Mouse (Mus musculus) neural tube, embryonic 13.5 days (tissue): Measurements from ENCODE around the gene Mtg1. TPM values are rescaled to one million over a fixed set of nuclear protein-coding genes. Genes with fewer than 3 reads are reported as not detected.

ENCODE experiments used
- ATAC-seq: fragments of 200-750 bp; cut with Nextera tagmentation; 2 replicates; pipeline ENCODE4 v1.8.0; 2017; ENCODE audit warnings: low read depth, mild to moderate bottlenecking, moderate TSS enrichment, moderate library complexity
- H3K27ac ChIP-seq: fragments of 300-500 bp; sonication (generic); replicated peaks from 2 replicates; pipeline ENCODE4 v1.5.1; 2015; ENCODE audit warnings: moderate library complexity, mild to moderate bottlenecking, inconsistent platforms
- H3K27me3 ChIP-seq: fragments of 300-500 bp; sonication (generic); 2 replicates; pipeline ENCODE4 v1.6.1; 2015; ENCODE audit warnings: mild to moderate bottlenecking, inconsistent platforms
- H3K36me3 ChIP-seq: fragments of 300-500 bp; sonication (generic); 2 replicates; pipeline ENCODE4 v1.6.1; 2015; ENCODE audit warnings: mild to moderate bottlenecking, inconsistent platforms
- H3K4me1 ChIP-seq: fragments of 300-500 bp; sonication (generic); replicated peaks from 2 replicates; pipeline ENCODE4 v1.6.1; 2015; ENCODE audit warnings: inconsistent platforms
- H3K4me2 ChIP-seq: fragments of 300-500 bp; sonication (generic); 2 replicates; pipeline ENCODE4 v1.6.1; 2015; ENCODE audit warnings: inconsistent platforms, mild to moderate bottlenecking, moderate library complexity
- H3K4me3 ChIP-seq: fragments of 300-500 bp; sonication (generic); 2 replicates; pipeline ENCODE4 v1.5.1; 2015; ENCODE audit warnings: mild to moderate bottlenecking, inconsistent platforms
- H3K9ac ChIP-seq: fragments of 300-500 bp; sonication (generic); 2 replicates; pipeline ENCODE4 v1.6.1; 2015; ENCODE audit warnings: moderate library complexity, mild to moderate bottlenecking, inconsistent platforms
- H3K9me3 ChIP-seq: fragments of 300-500 bp; sonication (generic); 2 replicates; pipeline ENCODE4 v1.6.1; 2016; ENCODE audit warnings: inconsistent platforms
- WGBS: fragments of 180-500 bp; shearing (Covaris S2); methylation state at CpG from one replicate; pipeline ENCODE4 v1.1.7; 2015; 5-methylcytosine and 5-hydroxymethylcytosine counted together
- polyA plus RNA-seq: library from polyadenylated mRNA; unstranded; fragments of >200 nt; fragmentation: Nextera tagmentation; extraction: Ambion mirVana; gene quantifications from 2 replicates; pipeline ENCODE4 v1.2.1, GENCODE M21; 2015

The Mtg1 gene
- polyA plus RNA-seq, 1 experiment from 2014 or later, result 31.7 TPM

DNA sequence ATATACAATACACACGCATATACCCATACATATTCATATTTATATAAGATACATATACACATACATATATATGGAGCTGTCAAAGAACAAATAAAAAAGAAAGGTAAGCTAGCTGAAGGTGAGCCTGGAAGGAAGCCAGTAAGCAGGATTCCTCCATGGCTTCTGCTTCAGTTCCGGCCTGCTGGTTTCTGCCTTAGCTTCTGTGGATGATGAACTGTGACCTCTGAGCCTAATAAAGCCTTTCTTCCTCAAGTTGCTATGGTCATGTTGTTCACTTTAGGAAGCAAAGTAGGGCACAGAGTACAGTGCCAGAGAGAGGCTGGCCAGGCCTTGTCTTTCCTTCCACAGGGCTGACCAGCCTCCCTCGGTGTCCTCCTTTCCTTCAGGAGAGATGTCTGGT, 33.5 kb downstream of the Mtg1 start:
- WGBS, result 95% methylated on average over 3 of the region's 3 CpGs
- Histone ChIP-seq H3K9ac (no peak overlapping the region), H3K4me3 (no peak overlapping the region), H3K9me3 (no peaks in the 10 kb centered on the region), H3K36me3 (no peaks in the 10 kb centered on the region), H3K27ac (no peak overlapping the region), H3K4me1 (no peaks in the 10 kb centered on the region), H3K4me2 (no peak overlapping the region), H3K27me3 (no peaks in the 10 kb centered on the region)
- ATAC-seq, result no peak

- Histone ChIP-seq H3K4me2 (no peak within 1 kb of the TSS), H3K4me3 (no peak within 1 kb of the TSS), H3K9ac (no peak within 1 kb of the TSS), H3K4me1 (no peaks in the 10 kb centered on the region), H3K9me3 (no peaks in the 10 kb centered on the region), H3K27ac (no peak within 1 kb of the TSS), H3K36me3 (no peaks in the 10 kb centered on the region), H3K27me3 (no peaks in the 10 kb centered on the region)
- no peak for ATAC-seq
- WGBS, result 61% methylated on average over 1 of the region's 1 CpGs
These were observed 35.6 kb downstream of the Mtg1 start, which contains the start of gene Olfr523 for GRCm38 (mm10) chr7:140172936-140173335. Gene Olfr523 (plus strand): TSS chr7:140173217.

DNA sequence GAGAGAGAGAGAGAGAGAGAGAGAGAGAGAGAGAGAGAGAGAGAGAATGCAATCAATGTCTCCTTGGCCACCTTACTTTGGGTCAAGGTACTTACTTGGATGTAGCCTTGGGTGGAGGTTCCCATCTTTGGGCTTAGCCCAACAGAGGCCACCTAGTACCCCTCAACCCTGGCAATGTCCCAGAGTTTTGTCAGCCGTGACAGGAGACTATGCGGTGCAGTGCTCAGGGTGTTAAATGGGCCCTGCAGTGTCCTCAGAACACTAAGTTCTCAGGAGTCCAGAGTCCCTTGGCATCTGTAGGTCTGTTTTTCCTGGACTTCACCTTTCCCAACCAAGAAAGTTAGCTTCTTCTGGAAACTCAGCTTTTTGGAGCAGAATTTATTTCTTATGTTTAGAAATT, 41.8 kb downstream of the Mtg1 start:
- WGBS, result 77% methylated on average over 2 of the region's 2 CpGs
- no peak for ATAC-seq

GRCm38 (mm10) chr7:140180692-140181091, 43.3 kb downstream of the Mtg1 start:
- Histone ChIP-seq H3K36me3 (no peaks in the 10 kb centered on the region), H3K9ac (no peak overlapping the region), H3K27ac (no peak overlapping the region), H3K9me3 (no peaks in the 10 kb centered on the region), H3K4me3 (no peak overlapping the region), H3K4me1 (no peaks in the 10 kb centered on the region), H3K4me2 (no peak overlapping the region), H3K27me3 (no peaks in the 10 kb centered on the region)
- WGBS, result 91% methylated on average over 2 of the region's 2 CpGs
- no peak for ATAC-seq

More for the DNA sequence above, 41.8 kb downstream of the Mtg1 start:
- no peak overlapping the region for H3K27ac ChIP-seq
- no peak overlapping the region for H3K4me2 ChIP-seq
- H3K9ac ChIP-seq, result no peak overlapping the region
- no peaks in the 10 kb centered on the region for H3K4me1 ChIP-seq
- H3K36me3 ChIP-seq, result no peaks in the 10 kb centered on the region
- H3K27me3 ChIP-seq, result no peaks in the 10 kb centered on the region
- H3K4me3 ChIP-seq, result no peak overlapping the region
- H3K9me3 ChIP-seq, result no peaks in the 10 kb centered on the region

- Histone ChIP-seq H3K4me1 (no peaks in the 10 kb centered on the region), H3K36me3 (no peaks in the 10 kb centered on the region), H3K9me3 (no peaks in the 10 kb centered on the region), H3K4me2 (no peak overlapping the region), H3K27ac (no peak overlapping the region), H3K9ac (no peak overlapping the region), H3K27me3 (no peaks in the 10 kb centered on the region), H3K4me3 (no peak overlapping the region)
- no peak for ATAC-seq
- WGBS, result 88% methylated on average over 4 of the region's 4 CpGs
These were observed 46.8 kb downstream of the Mtg1 start for GRCm38 (mm10) chr7:140184206-140184605.

GRCm38 (mm10) chr7:140186646-140187620, 49.6 kb downstream of the Mtg1 start:
- Histone ChIP-seq H3K4me3 (no peak overlapping the region), H3K9ac (no peak overlapping the region), H3K27me3 (no peaks in the 10 kb centered on the region), H3K4me2 (no peak overlapping the region), H3K9me3 (no peaks in the 10 kb centered on the region), H3K27ac (no peak overlapping the region), H3K4me1 (no peaks in the 10 kb centered on the region), H3K36me3 (no peaks in the 10 kb centered on the region)
- 67% methylated on average over 18 of the region's 18 CpGs for WGBS
- ATAC-seq, result no peak

DNA sequence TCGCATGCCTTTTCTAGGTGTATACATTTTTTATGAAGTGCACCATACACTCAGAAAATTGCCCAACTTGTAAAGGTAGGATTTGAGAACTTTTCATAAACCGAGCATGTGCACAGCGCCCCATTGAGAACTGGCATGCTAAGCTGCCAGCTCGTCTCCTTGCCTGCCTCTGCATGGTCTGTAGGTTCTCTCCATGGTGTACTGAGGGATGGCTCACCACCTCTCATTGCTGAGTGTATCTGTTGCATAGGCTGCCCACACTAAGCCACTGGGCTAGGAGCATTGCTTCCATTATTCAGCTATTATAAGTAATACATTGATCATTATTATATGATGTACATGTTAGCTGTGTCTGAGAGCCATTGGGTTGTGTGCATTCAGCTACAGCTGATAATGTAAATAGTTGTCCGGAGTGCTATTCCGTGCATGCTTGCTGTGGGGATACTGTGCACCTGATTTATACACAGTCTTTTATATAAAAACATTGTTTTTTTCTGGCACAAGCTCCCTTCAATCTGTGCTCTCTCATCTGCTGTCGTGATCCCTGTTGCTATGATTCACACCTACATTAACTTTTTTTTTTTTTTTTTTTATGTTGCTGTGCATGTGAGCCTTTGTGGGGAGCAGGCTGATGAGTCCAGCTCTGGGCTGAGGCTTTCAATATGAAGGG, 50.5 kb downstream of the Mtg1 start:
- no peak overlapping the region for H3K9ac ChIP-seq
- 82% methylated on average over 7 of the region's 7 CpGs for WGBS
- no peaks in the 10 kb centered on the region for H3K27me3 ChIP-seq
- no peaks in the 10 kb centered on the region for H3K4me1 ChIP-seq
- H3K27ac ChIP-seq, result no peak overlapping the region
- no peaks in the 10 kb centered on the region for H3K36me3 ChIP-seq
- no peak overlapping the region for H3K4me2 ChIP-seq
- no peak overlapping the region for H3K4me3 ChIP-seq
- no peak for ATAC-seq
- H3K9me3 ChIP-seq, result no peaks in the 10 kb centered on the region

DNA sequence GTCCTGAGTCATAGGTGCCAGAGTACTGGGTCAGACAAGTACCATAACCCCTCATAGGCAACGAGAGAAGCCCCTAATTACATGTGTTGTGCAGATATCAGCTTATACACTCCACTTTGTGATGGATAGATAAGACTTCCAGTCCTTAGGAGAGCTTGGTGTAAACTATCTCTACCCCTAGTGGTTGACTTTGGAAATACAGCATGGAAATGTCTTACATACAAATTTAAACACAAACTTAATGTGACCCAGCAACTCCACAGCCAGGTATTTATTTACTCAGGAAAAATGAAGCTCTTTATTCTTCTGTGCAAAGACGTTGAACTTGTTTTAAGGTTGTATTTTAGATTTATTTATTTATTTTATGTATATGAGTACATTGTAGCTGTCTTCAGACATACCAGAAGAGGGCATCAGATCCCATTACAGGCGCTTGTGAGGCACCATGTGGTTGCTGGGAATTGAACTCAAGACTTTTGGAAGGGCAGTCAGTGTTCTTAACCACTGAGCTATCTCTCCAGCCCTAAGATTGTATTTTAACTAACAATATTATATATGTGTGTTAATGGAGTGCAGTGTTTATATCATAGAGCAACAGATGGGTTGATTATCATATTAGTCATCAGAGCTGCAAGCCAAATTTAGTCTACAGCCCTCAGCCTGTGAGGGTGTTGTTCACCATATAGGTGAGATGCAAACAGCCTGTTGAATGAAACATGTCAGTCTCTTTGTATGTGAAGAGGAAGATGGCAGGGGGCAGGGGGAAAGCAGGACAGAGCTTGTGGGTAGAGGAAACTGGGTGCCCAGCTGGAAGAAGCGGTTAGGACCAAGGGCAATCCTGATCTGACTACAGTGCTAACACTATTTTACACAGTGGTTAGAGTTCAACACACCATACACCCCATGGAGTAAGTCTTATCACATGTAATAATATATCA, 51.3 kb downstream of the Mtg1 start:
- 59% methylated on average over 4 of the region's 4 CpGs for WGBS
- Histone ChIP-seq H3K36me3 (no peaks in the 10 kb centered on the region), H3K27me3 (no peaks in the 10 kb centered on the region), H3K4me1 (no peaks in the 10 kb centered on the region), H3K9me3 (no peaks in the 10 kb centered on the region), H3K27ac (no peak overlapping the region), H3K9ac (no peak overlapping the region), H3K4me3 (no peak overlapping the region), H3K4me2 (no peak overlapping the region)
- no peak for ATAC-seq

- Histone ChIP-seq H3K4me2 (no peak overlapping the region), H3K27ac (no peak overlapping the region), H3K4me1 (no peaks in the 10 kb centered on the region), H3K27me3 (no peaks in the 10 kb centered on the region), H3K36me3 (no peaks in the 10 kb centered on the region), H3K4me3 (no peak overlapping the region), H3K9me3 (no peaks in the 10 kb centered on the region), H3K9ac (no peak overlapping the region)
- no peak for ATAC-seq
- 83% methylated on average over 1 of the region's 1 CpGs for WGBS
These were observed 53.1 kb downstream of the Mtg1 start for GRCm38 (mm10) chr7:140190435-140190834.

DNA sequence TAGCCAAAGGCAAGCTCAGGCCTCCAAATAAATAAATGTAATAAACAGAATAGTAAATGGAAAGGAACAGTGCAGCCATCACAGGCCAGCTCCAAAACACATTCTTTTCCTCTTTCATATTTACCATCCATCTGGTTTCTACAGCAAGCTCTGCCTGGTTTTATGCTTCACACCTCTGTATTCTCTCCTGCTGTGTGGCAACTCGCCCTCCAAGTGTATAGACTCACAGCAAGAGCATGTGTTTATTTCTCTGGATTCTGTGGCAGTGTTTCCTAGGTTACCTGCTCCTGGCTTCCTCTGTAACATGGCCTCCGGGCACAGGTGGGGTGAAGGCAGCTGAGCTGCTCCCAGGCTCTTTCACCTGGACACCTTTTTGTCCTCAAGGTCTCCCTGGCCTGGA, 55.1 kb downstream of the Mtg1 start:
- no peaks in the 10 kb centered on the region for H3K27me3 ChIP-seq
- no peak for ATAC-seq
- no peaks in the 10 kb centered on the region for H3K36me3 ChIP-seq
- no peak overlapping the region for H3K4me3 ChIP-seq
- H3K4me1 ChIP-seq, result no peaks in the 10 kb centered on the region
- no peaks in the 10 kb centered on the region for H3K9me3 ChIP-seq
- WGBS, result 65% methylated on average over 2 of the region's 2 CpGs
- H3K9ac ChIP-seq, result no peak overlapping the region
- no peak overlapping the region for H3K4me2 ChIP-seq
- no peak overlapping the region for H3K27ac ChIP-seq

DNA sequence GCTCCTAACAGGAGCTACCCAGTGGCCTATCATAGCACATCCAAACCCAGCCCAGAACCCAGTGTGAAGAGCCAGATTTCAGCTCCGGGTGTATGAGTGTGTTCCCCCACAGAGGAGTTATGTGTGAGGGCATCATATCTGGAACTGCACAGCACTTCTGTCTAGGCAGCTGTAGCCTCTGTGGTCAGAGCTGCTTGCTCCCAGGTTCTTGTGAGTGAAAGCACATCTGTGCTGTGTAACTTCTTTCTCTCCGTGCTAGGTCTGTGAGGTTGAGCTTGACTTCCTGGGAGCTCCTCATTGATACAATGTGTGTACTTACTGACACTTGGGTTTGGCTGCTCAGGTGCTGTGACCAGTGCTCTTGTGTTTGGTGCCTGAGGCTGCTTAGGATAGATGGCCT, 55.5 kb downstream of the Mtg1 start:
- 79% methylated on average over 2 of the region's 2 CpGs for WGBS
- ATAC-seq, result no peak
- Histone ChIP-seq H3K9ac (no peak overlapping the region), H3K27me3 (no peaks in the 10 kb centered on the region), H3K9me3 (no peaks in the 10 kb centered on the region), H3K27ac (no peak overlapping the region), H3K4me1 (no peaks in the 10 kb centered on the region), H3K4me3 (no peak overlapping the region), H3K4me2 (no peak overlapping the region), H3K36me3 (no peaks in the 10 kb centered on the region)

DNA sequence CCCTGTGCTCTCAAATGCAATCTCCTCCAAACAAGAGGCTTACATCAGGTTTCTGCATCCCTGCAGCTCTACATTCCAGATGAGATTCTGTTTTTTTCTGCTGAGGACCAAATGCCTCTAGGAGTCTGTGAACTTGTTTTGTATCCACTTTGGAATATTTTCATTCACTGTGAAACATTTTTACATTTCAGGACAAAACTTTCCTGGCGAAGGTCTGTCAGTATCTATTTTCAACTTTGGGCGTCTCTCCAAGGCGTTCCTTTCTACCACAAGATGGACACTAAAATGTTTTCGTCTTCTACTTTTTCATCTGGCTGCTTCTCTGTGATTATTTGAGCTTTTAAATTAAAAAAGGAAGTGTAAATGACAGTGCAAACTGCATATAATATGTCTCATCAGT, 56.7 kb downstream of the Mtg1 start:
- no peaks in the 10 kb centered on the region for H3K4me1 ChIP-seq
- no peak overlapping the region for H3K4me2 ChIP-seq
- H3K27ac ChIP-seq, result no peak overlapping the region
- H3K4me3 ChIP-seq, result no peak overlapping the region
- no peak overlapping the region for H3K9ac ChIP-seq
- no peaks in the 10 kb centered on the region for H3K27me3 ChIP-seq
- 95% methylated on average over 4 of the region's 4 CpGs for WGBS
- no peaks in the 10 kb centered on the region for H3K36me3 ChIP-seq
- H3K9me3 ChIP-seq, result no peaks in the 10 kb centered on the region
- no peak for ATAC-seq
